In the genomic region with DNA sequence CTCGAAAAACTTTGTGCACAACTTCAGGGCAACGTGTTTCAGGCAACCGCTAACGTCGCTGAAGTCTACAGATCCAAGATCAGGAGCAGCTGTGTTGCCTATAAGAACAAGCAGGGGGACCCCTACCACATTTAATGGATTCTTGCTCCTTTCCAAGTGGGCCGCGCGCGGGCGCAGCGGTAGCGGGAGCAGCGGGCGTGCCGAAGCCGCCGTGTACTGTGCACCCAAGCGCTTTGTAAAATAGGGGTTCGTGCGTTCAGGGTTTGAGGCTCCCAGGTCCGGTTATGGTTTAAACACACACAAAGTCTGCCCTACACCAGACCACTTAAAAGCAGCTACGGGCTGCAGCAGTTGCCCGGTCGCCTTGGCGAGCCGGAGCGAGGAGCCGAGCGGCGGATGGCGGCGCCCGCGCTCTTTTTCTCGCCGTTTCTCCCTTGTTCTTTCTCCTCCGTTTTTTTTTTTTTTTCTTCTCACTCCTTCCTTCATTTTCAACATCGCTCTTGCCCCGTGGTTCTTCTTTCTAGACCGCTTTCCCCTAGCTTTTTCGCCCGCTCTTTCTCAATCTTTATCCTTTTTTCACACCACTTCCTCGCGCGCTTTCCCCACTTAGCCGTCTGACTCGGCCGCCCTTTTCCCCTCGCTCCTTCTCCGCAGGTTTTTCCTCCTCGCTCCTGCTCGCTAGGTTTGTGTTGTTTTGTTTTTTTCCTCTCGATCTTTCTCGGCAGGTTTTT, we compare ENCODE assay signal across 8 mouse cellular contexts. TPM values are rescaled to one million over a fixed set of nuclear protein-coding genes. Genes with fewer than 3 reads are reported as not detected.
A peak's percentile ranks its signal among the peaks of the same experiment; 100 is the strongest.
DNase-seq lines count a peak whose midpoint lies in the region; ATAC-seq and TF ChIP-seq lines count a peak whose summit lies in the region.

No protein-coding gene starts in this region.

- TF ChIP-seq POLR2A in lung, adult 2 months (IDR thresholded peaks at IDR 0.05; ENCODE audit: borderline replicate concordance, extremely low read depth, low read depth, low read length): no peak
- TF ChIP-seq POLR2A in bone marrow, adult 2 months (IDR thresholded peaks at IDR 0.05; ENCODE audit: borderline replicate concordance, control insufficient read depth, low read depth, low read length): no peak
- no peak for TF ChIP-seq POLR2A in embryonic fibroblast, embryonic 13.5 days (IDR thresholded peaks at IDR 0.05; ENCODE audit: low read depth, low read length)

- H3K27ac ChIP-seq in lung, embryonic 14.5 days (ENCODE audit: low read depth): no peak overlapping the region
- H3K27ac ChIP-seq in bone marrow, adult 2 months (ENCODE audit: control insufficient read depth, insufficient read depth, low read depth, low read length, poor library complexity): no peak overlapping the region; the same call in 1 of the 2 replicates
- H3K27ac ChIP-seq in embryonic fibroblast, embryonic 13.5 days (ENCODE audit: insufficient read depth, low read length): no peak overlapping the region
- H3K27ac ChIP-seq in intestine, embryonic 14.5 days (ENCODE audit: low read depth): peak overlapping the region; percentile 39; the same call in 1 of the 2 replicates
- no peak overlapping the region for H3K27ac ChIP-seq in midbrain, embryonic 11.5 days (ENCODE audit: low read depth, low read length)

- H3K4me2 ChIP-seq in lung, embryonic 14.5 days: peak overlapping the region; percentile 77
- H3K4me2 ChIP-seq in intestine, embryonic 14.5 days (ENCODE audit: low read length): peak overlapping the region; percentile 68
- H3K4me2 ChIP-seq in midbrain, embryonic 11.5 days: peak overlapping the region; percentile 65

- peak overlapping the region; percentile 39 for H3K4me3 ChIP-seq in lung, embryonic 14.5 days (ENCODE audit: low read depth, low read length)
- no peak overlapping the region for H3K4me3 ChIP-seq in lung, adult 2 months (replicated peaks; ENCODE audit: extremely low read depth, low read depth, low read length)
- peak overlapping the region; percentile 41 for H3K4me3 ChIP-seq in bone marrow, adult 2 months (replicated peaks; ENCODE audit: control insufficient read depth, low read depth, low read length)
- H3K4me3 ChIP-seq in embryonic fibroblast, embryonic 13.5 days (ENCODE audit: insufficient read depth, low read length): peak overlapping the region; percentile 43
- peak overlapping the region; percentile 37 for H3K4me3 ChIP-seq in intestine, embryonic 14.5 days (ENCODE audit: low read depth, low read length)
- H3K4me3 ChIP-seq in midbrain, embryonic 11.5 days (ENCODE audit: low read depth, low read length): peak overlapping the region; percentile 31

- H3K27me3 ChIP-seq in lung, embryonic 14.5 days (ENCODE audit: insufficient read depth, low read length): peaks cover 26% of the 10 kb centered on the region
- H3K27me3 ChIP-seq in intestine, embryonic 14.5 days (replicated peaks; ENCODE audit: control insufficient read depth, insufficient read depth, low read length): peaks cover 11% of the 10 kb centered on the region
- peaks cover 19% of the 10 kb centered on the region for H3K27me3 ChIP-seq in midbrain, embryonic 11.5 days (ENCODE audit: control insufficient read depth, insufficient read depth, low read length)

- TF ChIP-seq CTCF in lung, embryonic 14.5 days (IDR thresholded peaks at IDR 0.05; ENCODE audit: low read depth): peak; percentile 62
- no peak for TF ChIP-seq CTCF in lung, adult 2 months (IDR thresholded peaks at IDR 0.05; ENCODE audit: insufficient read depth, low read length)
- TF ChIP-seq CTCF in bone marrow, adult 2 months (IDR thresholded peaks at IDR 0.05; ENCODE audit: control insufficient read depth, insufficient read depth, low read length): no peak
- no peak for TF ChIP-seq CTCF in embryonic fibroblast, embryonic 13.5 days (IDR thresholded peaks at IDR 0.05; ENCODE audit: borderline replicate concordance, insufficient read depth, low read length)

- peak overlapping the region; percentile 17; the same call in 1 of the 2 replicates for H3K9ac ChIP-seq in lung, embryonic 14.5 days
- H3K9ac ChIP-seq in intestine, embryonic 14.5 days (ENCODE audit: low read length): peak overlapping the region; percentile 35
- H3K9ac ChIP-seq in midbrain, embryonic 11.5 days (ENCODE audit: low read length): peak overlapping the region; percentile 47

- DNase-seq in lung, embryonic 14.5 days: peak; percentile 87
- no peak for DNase-seq in lung, adult 2 months
- peak; percentile 90 for DNase-seq in intestine, embryonic 14.5 days (ENCODE audit: low spot score)
- peak; percentile 98 for DNase-seq in midbrain, embryonic 11.5 days (ENCODE audit: low spot score, missing footprints)
- peak; percentile 58 for DNase-seq in thymus, postnatal 25 days
- DNase-seq in urinary bladder, postnatal 25 days (ENCODE audit: low spot score): no peak

- no peaks in the 10 kb centered on the region for H3K4me1 ChIP-seq in lung, embryonic 14.5 days (ENCODE audit: insufficient read depth)
- no peaks in the 10 kb centered on the region for H3K4me1 ChIP-seq in lung, adult 2 months (ENCODE audit: control insufficient read depth, insufficient read depth, low read length)
- H3K4me1 ChIP-seq in bone marrow, adult 2 months (ENCODE audit: control insufficient read depth, insufficient read depth, low read length): no peaks in the 10 kb centered on the region
- H3K4me1 ChIP-seq in embryonic fibroblast, embryonic 13.5 days (ENCODE audit: control insufficient read depth, insufficient read depth, low read length): peaks cover 10% of the 10 kb centered on the region
- H3K4me1 ChIP-seq in intestine, embryonic 14.5 days (replicated peaks; ENCODE audit: control insufficient read depth, insufficient read depth, low read length): no peaks in the 10 kb centered on the region; the same call in 1 of the 2 replicates
- H3K4me1 ChIP-seq in midbrain, embryonic 11.5 days (ENCODE audit: control insufficient read depth, insufficient read depth, low read length): no peaks in the 10 kb centered on the region

- peaks cover 2% of the 10 kb centered on the region; the same call in 1 of the 2 replicates for H3K36me3 ChIP-seq in lung, embryonic 14.5 days (ENCODE audit: insufficient read depth)
- no peaks in the 10 kb centered on the region; the same call in none of the 2 replicates for H3K36me3 ChIP-seq in intestine, embryonic 14.5 days (ENCODE audit: control insufficient read depth, insufficient read depth, low read length)
- H3K36me3 ChIP-seq in midbrain, embryonic 11.5 days (ENCODE audit: control insufficient read depth, insufficient read depth, low read length): no peaks in the 10 kb centered on the region

- peak; percentile 84 for ATAC-seq in lung, embryonic 14.5 days (ENCODE audit: insufficient read depth)
- 0 out of 2 replicates have a peak, but pooled peaks have one; percentile 41 for ATAC-seq in intestine, embryonic 14.5 days (replicated peaks; ENCODE audit: low FRiP score, low TSS enrichment, low read depth)
- peak; percentile 90 for ATAC-seq in midbrain, embryonic 11.5 days (ENCODE audit: low FRiP score)

- 0 out of 2 replicates have a peak, but pooled peaks cover 4% of the 10 kb centered on the region for H3K9me3 ChIP-seq in lung, embryonic 14.5 days (ENCODE audit: low read depth, low read length)
- no peaks in the 10 kb centered on the region; the same call in 1 of the 2 replicates for H3K9me3 ChIP-seq in intestine, embryonic 14.5 days (ENCODE audit: control insufficient read depth, low read length)
- no peaks in the 10 kb centered on the region for H3K9me3 ChIP-seq in midbrain, embryonic 11.5 days (ENCODE audit: control insufficient read depth, low read length)

- 1% methylated on average over 54 of the region's 54 CpGs for WGBS in lung, embryonic 14.5 days
- 28% methylated on average over 54 of the region's 54 CpGs for WGBS in lung, adult 2 months
- 4% methylated on average over 54 of the region's 54 CpGs for WGBS in bone marrow, adult 2 months
- under 1% methylated on average over 54 of the region's 54 CpGs for WGBS in intestine, embryonic 14.5 days
- under 1% methylated on average over 54 of the region's 54 CpGs for WGBS in midbrain, embryonic 11.5 days

RNA-seq across cellular contexts. Expression of gene Ankrd60, which starts 7.4 kb away (rescaled TPM):
- polyA plus RNA-seq in lung, embryonic 14.5 days (2014; fragmentation: Nextera tagmentation; extraction: Ambion mirVana): not detected in 2 replicates
- not detected in 2 replicates for polyA plus RNA-seq in lung, adult 2 months (2012; rRNA removed)
- polyA plus RNA-seq in bone marrow, adult 2 months (2011; ENCODE audit: insufficient read depth, insufficient read length, low replicate concordance, missing spikeins): not detected in 2 replicates
- not detected in 2 replicates for polyA plus RNA-seq in embryonic fibroblast, embryonic 13.5 days (2011; ENCODE audit: insufficient read length, low read depth, missing spikeins)
- not detected in 2 replicates for polyA plus RNA-seq in intestine, embryonic 14.5 days (2014; fragmentation: Nextera tagmentation; extraction: Ambion mirVana)
- not detected in 2 replicates for polyA plus RNA-seq in midbrain, embryonic 11.5 days (2014; fragmentation: Nextera tagmentation; extraction: Ambion mirVana)

Comparison
In these comparisons a context has a peak if more than half of its experiments do, and no peak if none do; other contexts are left out.
1. DNase-seq: peak in lung, embryonic 14.5 days (single experiment), intestine, embryonic 14.5 days (single experiment), midbrain, embryonic 11.5 days (single experiment) and thymus, postnatal 25 days (single experiment); none in lung, adult 2 months (single experiment) and urinary bladder, postnatal 25 days (single experiment).
2. Peak in every context shown above with its lines, with median percentiles within 50 percentile points of each other: ATAC-seq, H3K4me2 ChIP-seq and H3K9ac ChIP-seq.